ENCODE assay signal across 15 mouse cellular contexts in the genomic region with DNA sequence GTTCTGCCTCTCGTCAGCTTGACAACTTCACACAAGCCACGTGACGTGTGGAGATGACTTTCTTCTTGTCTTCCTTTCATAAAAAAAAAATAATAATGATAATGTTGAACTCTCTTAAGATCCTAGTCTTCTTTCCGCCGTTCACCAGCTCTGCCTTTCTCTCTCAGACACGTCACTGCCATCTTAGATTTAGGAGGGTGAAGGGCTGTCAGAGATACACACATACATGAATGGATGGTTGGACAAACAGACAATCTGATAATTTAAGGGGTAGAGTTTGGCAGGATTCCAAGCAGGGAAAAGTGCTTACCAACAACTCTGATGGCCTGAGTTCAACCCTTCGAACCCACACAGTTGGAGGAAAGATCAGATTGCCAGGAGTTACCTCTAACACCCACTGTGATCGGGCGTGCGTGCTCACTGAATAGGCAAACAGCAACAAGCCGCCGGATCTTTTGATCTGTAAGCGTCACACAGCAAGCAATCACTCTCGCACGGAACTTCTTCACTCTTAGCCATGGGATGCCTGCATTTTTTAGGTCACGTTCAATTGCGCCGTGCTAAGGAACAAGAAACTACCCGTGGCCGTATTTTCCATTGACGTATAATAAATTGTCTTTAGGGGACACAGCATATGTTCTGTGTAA.
DNase-seq lines count a peak whose midpoint lies in the region; ATAC-seq and TF ChIP-seq lines count a peak whose summit lies in the region.
"Had no signal": no experiment of that assay in that cellular context is flagged by ENCODE, and none has a peak within 500 bp of the region (broad histone marks: within the 10 kb centered on the region; RNA-seq: fewer than 3 reads in every experiment).

No protein-coding gene starts in this region.

- H3K9ac ChIP-seq in heart, embryonic 11.5 days (ENCODE audit: low read depth, low read length), result no peak overlapping the region
- no peak overlapping the region for H3K9ac ChIP-seq in liver, embryonic 12.5 days
- H3K9ac ChIP-seq: embryonic facial prominence, embryonic 15.5 days; neural tube, embryonic 15.5 days had no signal

- DNase-seq in heart, adult 8-10 months (ENCODE audit: low spot score), result no peak
- no peak for DNase-seq in layer of hippocampus, adult 2 months (ENCODE audit: low spot score in 2 of 2)
- no peak for DNase-seq in layer of hippocampus, adult 8-10 months (ENCODE audit: low spot score in 2 of 2)
- no peak for DNase-seq in urinary bladder, postnatal 4 days (ENCODE audit: low spot score in 2 of 2)
- no peak for DNase-seq in kidney, adult 2 months
- DNase-seq: adrenal gland, adult 2 months; cerebellum, adult 11-12 months; kidney, postnatal 10 days; left cerebral cortex, postnatal 4 days; lung, adult 2 months had no signal

- no peak for TF ChIP-seq CTCF in layer of hippocampus, adult 2 months (conservative IDR thresholded peaks at IDR 0.05)
- no peak for TF ChIP-seq CTCF in kidney, adult 2 months (conservative IDR thresholded peaks at IDR 0.05; ENCODE audit: insufficient read depth, insufficient read length, low read depth, low read length)

- H3K27me3 ChIP-seq in heart, embryonic 11.5 days (ENCODE audit: control insufficient read depth, insufficient read depth, low read length), result no peaks in the 10 kb centered on the region
- H3K27me3 ChIP-seq in liver, embryonic 12.5 days (replicated peaks), result no peaks in the 10 kb centered on the region
- no peaks in the 10 kb centered on the region for H3K27me3 ChIP-seq in kidney, adult 2 months (replicated peaks; ENCODE audit: control insufficient read depth, insufficient read depth, low read length)
- H3K27me3 ChIP-seq: embryonic facial prominence, embryonic 15.5 days; neural tube, embryonic 15.5 days had no signal

- peak overlapping the region; percentile 88 for H3K27ac ChIP-seq in heart, embryonic 11.5 days (ENCODE audit: low read depth, low read length)
- 0 out of 2 replicates have a peak overlapping the region, but pooled peaks have one; percentile 46 for H3K27ac ChIP-seq in layer of hippocampus, adult 2 months
- peak overlapping the region; percentile 46 for H3K27ac ChIP-seq in brown adipose tissue, adult 24 weeks (replicated peaks; ENCODE audit: low read depth, low read length)
- peak overlapping the region; percentile 74 for H3K27ac ChIP-seq in liver, embryonic 12.5 days
- H3K27ac ChIP-seq in kidney, adult 2 months (ENCODE audit: insufficient read depth, low read depth, low read length), result no peak overlapping the region
- H3K27ac ChIP-seq: embryonic facial prominence, embryonic 15.5 days; neural tube, embryonic 15.5 days had no signal

- no peaks in the 10 kb centered on the region for H3K36me3 ChIP-seq in heart, embryonic 11.5 days (ENCODE audit: control insufficient read depth, insufficient read depth, low read length)
- H3K36me3 ChIP-seq in liver, embryonic 12.5 days, result no peaks in the 10 kb centered on the region
- H3K36me3 ChIP-seq in kidney, adult 2 months (ENCODE audit: control insufficient read depth, insufficient read depth, low read length), result no peaks in the 10 kb centered on the region
- H3K36me3 ChIP-seq: embryonic facial prominence, embryonic 15.5 days; neural tube, embryonic 15.5 days had no signal

- no peak for ATAC-seq in heart, embryonic 11.5 days (replicated peaks; ENCODE audit: insufficient number of reproducible peaks, low FRiP score, low TSS enrichment)
- no peak for ATAC-seq in liver, embryonic 12.5 days

- H3K4me1 ChIP-seq in heart, embryonic 11.5 days (ENCODE audit: control insufficient read depth, insufficient read depth, low read length), result peaks cover 17% of the 10 kb centered on the region
- peaks cover 37% of the 10 kb centered on the region for H3K4me1 ChIP-seq in brown adipose tissue, adult 24 weeks (ENCODE audit: control insufficient read depth, insufficient read depth, insufficient read length, low read length)
- H3K4me1 ChIP-seq in liver, embryonic 12.5 days, result peaks cover 46% of the 10 kb centered on the region
- no peaks in the 10 kb centered on the region for H3K4me1 ChIP-seq in kidney, adult 2 months (ENCODE audit: control insufficient read depth, insufficient read depth, low read length)

- WGBS in heart, embryonic 11.5 days (ENCODE audit: insufficient replicate concordance), result 60% methylated on average over 21 of the region's 21 CpGs
- 64% methylated on average over 21 of the region's 21 CpGs for WGBS in liver, embryonic 12.5 days (ENCODE audit: insufficient replicate concordance)
- 64% methylated on average over 21 of the region's 21 CpGs for WGBS in kidney, adult 2 months

- no peaks in the 10 kb centered on the region for H3K9me3 ChIP-seq in heart, embryonic 11.5 days (replicated peaks; ENCODE audit: control insufficient read depth, low read length)
- H3K9me3 ChIP-seq in liver, embryonic 12.5 days (replicated peaks), result no peaks in the 10 kb centered on the region
- H3K9me3 ChIP-seq: embryonic facial prominence, embryonic 15.5 days; neural tube, embryonic 15.5 days had no signal

- no peak for TF ChIP-seq POLR2A in kidney, adult 2 months (IDR thresholded peaks at IDR 0.05; ENCODE audit: low read depth, low read length)

- no peak overlapping the region for H3K4me2 ChIP-seq in heart, embryonic 11.5 days
- peak overlapping the region; percentile 14; the same call in 1 of the 2 replicates for H3K4me2 ChIP-seq in liver, embryonic 12.5 days
- H3K4me2 ChIP-seq: embryonic facial prominence, embryonic 15.5 days; neural tube, embryonic 15.5 days had no signal

- no peak overlapping the region for H3K4me3 ChIP-seq in heart, embryonic 11.5 days (ENCODE audit: low read depth, low read length)
- no peak overlapping the region for H3K4me3 ChIP-seq in layer of hippocampus, adult 2 months
- H3K4me3 ChIP-seq in brown adipose tissue, adult 24 weeks (ENCODE audit: insufficient read depth, low read depth, low read length), result no peak overlapping the region
- H3K4me3 ChIP-seq in liver, embryonic 12.5 days, result no peak overlapping the region
- H3K4me3 ChIP-seq in kidney, adult 2 months (ENCODE audit: insufficient read depth, low read depth, low read length), result no peak overlapping the region
- H3K4me3 ChIP-seq: embryonic facial prominence, embryonic 15.5 days; neural tube, embryonic 15.5 days had no signal
